Mouse (Mus musculus) midbrain, embryonic 10.5 days (tissue): Measurements from ENCODE around the gene Olfr1447. TPM values are rescaled to one million over a fixed set of nuclear protein-coding genes. Genes with fewer than 3 reads are reported as not detected.

Experiments
- DNase-seq: peaks from one replicate; pipeline ENCODE4 v3.0.0-alpha.2; 2017; ENCODE audit warnings: low spot score
- H3K27ac ChIP-seq: fragments of 300-500 bp; sonication (generic); replicated peaks from 2 replicates; pipeline ENCODE4 v1.5.1; 2016; ENCODE audit warnings: mild to moderate bottlenecking
- H3K27me3 ChIP-seq: fragments of 300-500 bp; sonication (generic); 2 replicates; pipeline ENCODE4 v1.6.1; 2016; ENCODE audit warnings: low read depth, mild to moderate bottlenecking; ENCODE audit not compliant: poor library complexity, severe bottlenecking
- H3K36me3 ChIP-seq: fragments of 300-500 bp; sonication (generic); 2 replicates; pipeline ENCODE4 v1.6.1; 2016; ENCODE audit warnings: mild to moderate bottlenecking, moderate library complexity
- H3K4me1 ChIP-seq: fragments of 300-500 bp; sonication (generic); 2 replicates; pipeline ENCODE4 v1.6.1; 2016
- H3K4me3 ChIP-seq: fragments of 300-500 bp; sonication (generic); 2 replicates; pipeline ENCODE4 v1.5.1; 2016; ENCODE audit warnings: mild to moderate bottlenecking, moderate library complexity
- H3K9me3 ChIP-seq: fragments of 300-500 bp; sonication (generic); replicated peaks from 2 replicates; pipeline ENCODE4 v1.6.1; 2016; ENCODE audit warnings: mild to moderate bottlenecking
- WGBS: fragments of 180-500 bp; shearing (Covaris S2); methylation state at CpG from one replicate; pipeline ENCODE4 v1.1.7; 2016; 5-methylcytosine and 5-hydroxymethylcytosine counted together
- polyA plus RNA-seq: library from polyadenylated mRNA; unstranded; fragments of >200 nt; fragmentation: Nextera tagmentation; extraction: Ambion mirVana; gene quantifications from 2 replicates; pipeline ENCODE4 v1.2.1, GENCODE M21; 2016

Olfr1447 gene
- not detected in 2 replicates for polyA plus RNA-seq

GRCm38 (mm10) chr19:12903643-12904042 lies at the start of gene Olfr1447:
Olfr1447 (minus strand) TSS chr19:12903743.
- no peaks in the 10 kb centered on the region for H3K27me3 ChIP-seq
- H3K36me3 ChIP-seq = no peaks in the 10 kb centered on the region
- DNase-seq = no peak
- no peak within 1 kb of the TSS for H3K4me3 ChIP-seq
- 94% methylated on average over 1 of the region's 1 CpGs for WGBS
- no peaks in the 10 kb centered on the region for H3K4me1 ChIP-seq
- H3K9me3 ChIP-seq = peaks cover 28% of the 10 kb centered on the region
- H3K27ac ChIP-seq = no peak within 1 kb of the TSS

GRCm38 (mm10) chr19:12949958-12950357 lies 46.4 kb upstream of the Olfr1447 start, which contains the start of gene Olfr1450:
Olfr1450 (plus strand) TSS chr19:12950258.
- Histone ChIP-seq H3K36me3 (no peaks in the 10 kb centered on the region), H3K27me3 (no peaks in the 10 kb centered on the region), H3K9me3 (peaks cover 30% of the 10 kb centered on the region), H3K4me3 (no peak within 1 kb of the TSS), H3K4me1 (no peaks in the 10 kb centered on the region), H3K27ac (no peak within 1 kb of the TSS)
- no peak for DNase-seq
- 87% methylated on average over 1 of the region's 1 CpGs for WGBS

GRCm38 (mm10) chr19:12930540-12930939 lies 27.0 kb upstream of the Olfr1447 start, which contains the start of gene Olfr1449:
Olfr1449 (plus strand) TSS chr19:12930840.
- H3K27ac ChIP-seq = no peak within 1 kb of the TSS
- H3K4me3 ChIP-seq = no peak within 1 kb of the TSS

GRCm38 (mm10) chr19:12924319-12924718 lies 20.8 kb upstream of the Olfr1447 start, which contains the start of gene Olfr1448:
Olfr1448 (minus strand) TSS chr19:12924419.
- Histone ChIP-seq H3K27me3 (no peaks in the 10 kb centered on the region), H3K27ac (no peak within 1 kb of the TSS), H3K9me3 (peaks cover 12% of the 10 kb centered on the region), H3K4me3 (no peak within 1 kb of the TSS), H3K36me3 (no peaks in the 10 kb centered on the region), H3K4me1 (no peaks in the 10 kb centered on the region)
- DNase-seq = no peak
- 71% methylated on average over 1 of the region's 1 CpGs for WGBS

More at GRCm38 (mm10) chr19:12930540-12930939, 27.0 kb upstream of the Olfr1447 start, which contains the start of gene Olfr1449:
- peaks cover 24% of the 10 kb centered on the region for H3K9me3 ChIP-seq
- DNase-seq = no peak
- no peaks in the 10 kb centered on the region for H3K27me3 ChIP-seq
- no peaks in the 10 kb centered on the region for H3K4me1 ChIP-seq
- H3K36me3 ChIP-seq = no peaks in the 10 kb centered on the region

GRCm38 (mm10) chr19:12893424-12893823 lies 10.1 kb downstream of the Olfr1447 start, which contains the start of gene Olfr1446:
Olfr1446 (minus strand) TSS chr19:12893524.
- 86% methylated on average over 1 of the region's 1 CpGs for WGBS
- H3K27me3 ChIP-seq = no peaks in the 10 kb centered on the region
- DNase-seq = no peak
- no peaks in the 10 kb centered on the region for H3K36me3 ChIP-seq
- no peak within 1 kb of the TSS for H3K27ac ChIP-seq
- no peaks in the 10 kb centered on the region for H3K4me1 ChIP-seq
- peaks cover 8% of the 10 kb centered on the region; the same call in 1 of the 2 replicates for H3K9me3 ChIP-seq
- H3K4me3 ChIP-seq = no peak within 1 kb of the TSS

GRCm38 (mm10) chr19:12883555-12883954 lies 20.0 kb downstream of the Olfr1447 start, which contains the start of gene Olfr1445:
Olfr1445 (plus strand) TSS chr19:12883855.
- Histone ChIP-seq H3K27ac (no peak within 1 kb of the TSS), H3K36me3 (no peaks in the 10 kb centered on the region), H3K4me3 (no peak within 1 kb of the TSS), H3K4me1 (no peaks in the 10 kb centered on the region), H3K27me3 (no peaks in the 10 kb centered on the region), H3K9me3 (0 out of 2 replicates have a peak, but pooled peaks cover 7% of the 10 kb centered on the region)
- no peak for DNase-seq
- 85% methylated on average over 2 of the region's 2 CpGs for WGBS

- Histone ChIP-seq H3K27me3 (no peaks in the 10 kb centered on the region), H3K27ac (no peak within 1 kb of the TSS), H3K36me3 (no peaks in the 10 kb centered on the region), H3K4me3 (no peak within 1 kb of the TSS), H3K4me1 (no peaks in the 10 kb centered on the region), H3K9me3 (peaks cover 6% of the 10 kb centered on the region; the same call in 1 of the 2 replicates)
- DNase-seq = no peak
- 71% methylated on average over 1 of the region's 1 CpGs for WGBS
These were observed 46.6 kb downstream of the Olfr1447 start, which contains the start of gene Olfr1444 for GRCm38 (mm10) chr19:12856983-12857382. Olfr1444 (plus strand) TSS chr19:12857283.

Other genes with a start within 250 kb of the Olfr1447 start
- not detected in 2 replicates for gene Olfr1442, start 233.3 kb downstream of the Olfr1447 start, polyA plus RNA-seq
- gene Olfr1443, start 225.6 kb downstream of the Olfr1447 start, polyA plus RNA-seq = not detected in 2 replicates
- not detected in 2 replicates for gene Keg1, start 208.0 kb downstream of the Olfr1447 start, polyA plus RNA-seq
- 1.5 and 2.0 TPM in 2 replicates for gene Cntf, start 138.1 kb downstream of the Olfr1447 start, polyA plus RNA-seq
- gene Zfp91, start 107.6 kb downstream of the Olfr1447 start, polyA plus RNA-seq = 13.3 and 15.6 TPM in 2 replicates
- gene Lpxn, start 107.5 kb downstream of the Olfr1447 start, polyA plus RNA-seq = 1.2 TPM in 2 replicates
- not detected in 2 replicates for gene Gm5244, start 57.1 kb downstream of the Olfr1447 start, polyA plus RNA-seq
- not detected in 2 replicates for gene Olfr1444, start 46.5 kb downstream of the Olfr1447 start, polyA plus RNA-seq
- not detected in 2 replicates for gene Olfr1445, start 19.9 kb downstream of the Olfr1447 start, polyA plus RNA-seq
- not detected in 2 replicates for gene Olfr1446, start 10.2 kb downstream of the Olfr1447 start, polyA plus RNA-seq
- gene Olfr1448, start 20.7 kb upstream of the Olfr1447 start, polyA plus RNA-seq = not detected in 2 replicates
- not detected in 2 replicates for gene Olfr1449, start 27.1 kb upstream of the Olfr1447 start, polyA plus RNA-seq
- gene Olfr1450, start 46.5 kb upstream of the Olfr1447 start, polyA plus RNA-seq = not detected in 2 replicates
- not detected in 2 replicates for gene Olfr1451, start 91.3 kb upstream of the Olfr1447 start, polyA plus RNA-seq
- not detected in 2 replicates for gene Olfr1453, start 124.6 kb upstream of the Olfr1447 start, polyA plus RNA-seq
- gene Olfr1454, start 156.9 kb upstream of the Olfr1447 start, polyA plus RNA-seq = not detected in 2 replicates
- not detected in 2 replicates for gene Olfr1457, start 194.1 kb upstream of the Olfr1447 start, polyA plus RNA-seq
- not detected in 2 replicates for gene Olfr1458, start 203.0 kb upstream of the Olfr1447 start, polyA plus RNA-seq
- not detected in 2 replicates for gene Olfr1459, start 245.8 kb upstream of the Olfr1447 start, polyA plus RNA-seq